Mouse (Mus musculus) CH12.LX (cell line): ENCODE measurements around the gene Sipa1l2. TPM values are rescaled to one million over a fixed set of nuclear protein-coding genes. Genes with fewer than 3 reads are reported as not detected.
A peak's percentile ranks its signal among the peaks of the same experiment; 100 is the strongest.

Experiments
- DNase-seq: peaks from one replicate; pipeline ENCODE4 v3.0.0-alpha.2; 2013; ENCODE audit errors: extremely low read depth
- H3K27ac ChIP-seq: 2 replicates; pipeline ENCODE4 v1.5.1; 2012; ENCODE audit warnings: low read depth, mild to moderate bottlenecking, control low read depth, moderate library complexity; ENCODE audit not compliant: insufficient read depth
- H3K27me3 ChIP-seq: replicated peaks from 2 replicates; pipeline ENCODE3; 2012; ENCODE audit warnings: inconsistent platforms
- H3K36me3 ChIP-seq, 2 experiments: replicated peaks in 1 of 2; 2 replicates each; pipeline versions ENCODE3 to v1.6.1; 2012; ENCODE audit warnings: inconsistent platforms in 1 of 2, low read length in 1 of 2, mild to moderate bottlenecking in 1 of 2, mixed read lengths in 1 of 2, moderate library complexity in 1 of 2; ENCODE audit not compliant: control insufficient read depth in 1 of 2, insufficient read depth in 1 of 2
- H3K4me1 ChIP-seq, 2 experiments: 2 replicates each; pipeline ENCODE4 v1.6.1; 2012; ENCODE audit warnings: inconsistent platforms in 1 of 2, moderate library complexity in 1 of 2; ENCODE audit not compliant: insufficient read depth in 2 of 2, control insufficient read depth in 1 of 2
- H3K4me2 ChIP-seq: 2 replicates; pipeline ENCODE4 v1.6.1; 2012; ENCODE audit warnings: low read depth, mild to moderate bottlenecking, control low read depth; ENCODE audit not compliant: poor library complexity, insufficient read depth, severe bottlenecking
- H3K4me3 ChIP-seq, 3 experiments: fragments of 150-350 bp in 1 of 3; sonication (generic) in 1 of 3; replicated peaks in 1 of 3; 2 replicates each; pipeline versions ENCODE3 to v1.5.1; 2011 to 2012; ENCODE audit warnings: low read depth in 2 of 3, low read length in 2 of 3, mild to moderate bottlenecking in 2 of 3, moderate library complexity in 2 of 3, control low read depth in 1 of 3, improper control_type of control experiment in 1 of 3, inconsistent platforms in 1 of 3, mixed read lengths in 1 of 3; ENCODE audit not compliant: poor library complexity in 1 of 3
- H3K79me2 ChIP-seq: replicated peaks from 2 replicates; pipeline ENCODE4 v1.6.1; 2012; ENCODE audit warnings: mild to moderate bottlenecking, moderate library complexity; ENCODE audit not compliant: control insufficient read depth, poor library complexity, insufficient read depth, severe bottlenecking; ENCODE audit errors: extremely low read depth
- H3K9ac ChIP-seq: 2 replicates; pipeline ENCODE4 v1.6.1; 2012; ENCODE audit warnings: low read depth, mild to moderate bottlenecking, control low read depth, moderate library complexity; ENCODE audit not compliant: insufficient read depth
- H3K9me3 ChIP-seq: replicated peaks from 2 replicates; pipeline ENCODE3; 2012; ENCODE audit warnings: low read length, inconsistent platforms, mixed read lengths
- BHLHE40 ChIP-seq: IDR thresholded peaks from 2 replicates; pipeline ENCODE4 v1.6.1; 2011; ENCODE audit warnings: mild to moderate bottlenecking, low read depth, low read length, improper control_type of control experiment
- CHD1 ChIP-seq: IDR thresholded peaks from 2 replicates; pipeline ENCODE4 v1.6.1; 2012; ENCODE audit warnings: low read depth, low read length, improper control_type of control experiment, inconsistent platforms
- CHD2 ChIP-seq: IDR thresholded peaks from 2 replicates; pipeline ENCODE4 v1.6.1; 2011; ENCODE audit warnings: low read length, improper control_type of control experiment
- CTCF ChIP-seq, 2 experiments: IDR thresholded peaks in 1 of 2; conservative IDR thresholded peaks in 1 of 2; 2 replicates each; pipeline ENCODE4 v1.5.1; 2011 to 2012; ENCODE audit warnings: low read depth in 2 of 2, low read length in 2 of 2, improper control_type of control experiment in 1 of 2, inconsistent platforms in 1 of 2, mild to moderate bottlenecking in 1 of 2, moderate library complexity in 1 of 2
- E2F4 ChIP-seq: IDR thresholded peaks from 2 replicates; pipeline ENCODE4 v1.6.1; 2011; ENCODE audit warnings: low read depth, low read length, improper control_type of control experiment; ENCODE audit not compliant: insufficient replicate concordance
- ELF1 ChIP-seq: IDR thresholded peaks from 2 replicates; pipeline ENCODE4 v1.6.1; 2014; ENCODE audit warnings: low read depth, mild to moderate bottlenecking, inconsistent platforms, low read length, improper control_type of control experiment
- EP300 ChIP-seq: IDR thresholded peaks from 2 replicates; pipeline ENCODE4 v1.6.1; 2011; ENCODE audit warnings: low read length, improper control_type of control experiment
- ETS1 ChIP-seq: conservative IDR thresholded peaks from 2 replicates; pipeline ENCODE4 v1.6.1; 2012; ENCODE audit warnings: low read depth, mild to moderate bottlenecking, inconsistent platforms, low read length, improper control_type of control experiment, moderate library complexity
- GABPA ChIP-seq: IDR thresholded peaks from 2 replicates; pipeline ENCODE4 v1.6.1; 2012; ENCODE audit warnings: low read depth, low read length, improper control_type of control experiment, inconsistent platforms; ENCODE audit not compliant: insufficient replicate concordance
- HCFC1 ChIP-seq: IDR thresholded peaks from 2 replicates; pipeline ENCODE4 v1.6.1; 2012; ENCODE audit warnings: low read depth, mild to moderate bottlenecking, inconsistent platforms, low read length, improper control_type of control experiment
- IRF4 ChIP-seq: IDR thresholded peaks from 2 replicates; pipeline ENCODE4 v1.6.1; 2014; ENCODE audit warnings: low read depth, mild to moderate bottlenecking, inconsistent platforms, low read length, improper control_type of control experiment
- JUN ChIP-seq: IDR thresholded peaks from 2 replicates; pipeline ENCODE4 v1.6.1; 2011; ENCODE audit warnings: low read depth, mild to moderate bottlenecking, low read length, improper control_type of control experiment, moderate library complexity; ENCODE audit not compliant: insufficient read depth
- JUND ChIP-seq: conservative IDR thresholded peaks from 2 replicates; pipeline ENCODE4 v1.6.1; 2011; ENCODE audit warnings: low read depth, low read length, improper control_type of control experiment
- KAT2A ChIP-seq: IDR thresholded peaks from 2 replicates; pipeline ENCODE4 v1.6.1; 2012; ENCODE audit warnings: low read length, improper control_type of control experiment, inconsistent platforms; ENCODE audit not compliant: insufficient replicate concordance
- MAFK ChIP-seq: IDR thresholded peaks from 2 replicates; pipeline ENCODE4 v1.6.1; 2011; ENCODE audit warnings: low read length, improper control_type of control experiment; ENCODE audit not compliant: insufficient replicate concordance
- MAX ChIP-seq: IDR thresholded peaks from 2 replicates; pipeline ENCODE4 v1.6.1; 2011; ENCODE audit warnings: low read length, improper control_type of control experiment
- MAZ ChIP-seq: IDR thresholded peaks from 2 replicates; pipeline ENCODE4 v1.6.1; 2012; ENCODE audit warnings: low read depth, mild to moderate bottlenecking, inconsistent platforms, low read length, improper control_type of control experiment, moderate library complexity
- MEF2A ChIP-seq: IDR thresholded peaks from 2 replicates; pipeline ENCODE4 v1.6.1; 2014; ENCODE audit warnings: low read depth, mild to moderate bottlenecking, inconsistent platforms, low read length, improper control_type of control experiment, borderline replicate concordance
- MXI1 ChIP-seq: IDR thresholded peaks from 2 replicates; pipeline ENCODE4 v1.6.1; 2011; ENCODE audit warnings: mild to moderate bottlenecking, low read depth, low read length, improper control_type of control experiment
- MYC ChIP-seq: IDR thresholded peaks from 2 replicates; pipeline ENCODE4 v1.6.1; 2011; ENCODE audit warnings: low read depth, mild to moderate bottlenecking, improper control_type of control experiment, low read length
- NELFE ChIP-seq: IDR thresholded peaks from 2 replicates; pipeline ENCODE4 v1.6.1; 2011; ENCODE audit warnings: low read depth, low read length, improper control_type of control experiment
- NRF1 ChIP-seq: IDR thresholded peaks from 2 replicates; pipeline ENCODE4 v1.6.1; 2014; ENCODE audit warnings: low read depth, mild to moderate bottlenecking, inconsistent platforms, low read length, improper control_type of control experiment, moderate library complexity
- PAX5 ChIP-seq: IDR thresholded peaks from 2 replicates; pipeline ENCODE4 v1.6.1; 2012; ENCODE audit warnings: low read length, inconsistent platforms, mixed read lengths
- POLR2A ChIP-seq: IDR thresholded peaks from 2 replicates; pipeline ENCODE4 v1.6.1; 2011; ENCODE audit warnings: low read depth, mild to moderate bottlenecking, improper control_type of control experiment, low read length
- POLR2AphosphoS2 ChIP-seq: IDR thresholded peaks from 2 replicates; pipeline ENCODE4 v1.6.1; 2011; ENCODE audit warnings: low read depth, low read length, improper control_type of control experiment
- RAD21 ChIP-seq: IDR thresholded peaks from 2 replicates; pipeline ENCODE4 v1.6.1; 2011; ENCODE audit warnings: low read depth, mild to moderate bottlenecking, low read length, improper control_type of control experiment, moderate library complexity
- RCOR1 ChIP-seq: conservative IDR thresholded peaks from 2 replicates; pipeline ENCODE4 v1.6.1; 2012; ENCODE audit warnings: low read depth, mild to moderate bottlenecking, inconsistent platforms, low read length, improper control_type of control experiment
- SIN3A ChIP-seq: IDR thresholded peaks from 2 replicates; pipeline ENCODE4 v1.6.1; 2012; ENCODE audit warnings: low read length, improper control_type of control experiment, inconsistent platforms
- SMC3 ChIP-seq: IDR thresholded peaks from 2 replicates; pipeline ENCODE4 v1.6.1; 2011; ENCODE audit warnings: low read depth, low read length, improper control_type of control experiment
- TBP ChIP-seq: conservative IDR thresholded peaks from 2 replicates; pipeline ENCODE4 v1.6.1; 2011; ENCODE audit warnings: low read depth, low read length, improper control_type of control experiment
- TCF12 ChIP-seq: IDR thresholded peaks from 2 replicates; pipeline ENCODE4 v1.6.1; 2014; ENCODE audit warnings: low read depth, mild to moderate bottlenecking, inconsistent platforms, low read length, improper control_type of control experiment
- UBTF ChIP-seq: IDR thresholded peaks from 2 replicates; pipeline ENCODE4 v1.6.1; 2012; ENCODE audit warnings: low read depth, mild to moderate bottlenecking, inconsistent platforms, low read length, improper control_type of control experiment, moderate library complexity
- USF1 ChIP-seq: IDR thresholded peaks from 2 replicates; pipeline ENCODE4 v1.6.1; 2014; ENCODE audit warnings: low read depth, mild to moderate bottlenecking, inconsistent platforms, low read length, improper control_type of control experiment
- USF2 ChIP-seq: conservative IDR thresholded peaks from 2 replicates; pipeline ENCODE4 v1.6.1; 2011; ENCODE audit warnings: low read depth, low read length, improper control_type of control experiment
- ZC3H11A ChIP-seq: IDR thresholded peaks from 2 replicates; pipeline ENCODE4 v1.6.1; 2012; ENCODE audit warnings: low read depth, mild to moderate bottlenecking, inconsistent platforms, low read length, improper control_type of control experiment
- ZKSCAN1 ChIP-seq: IDR thresholded peaks from 2 replicates; pipeline ENCODE4 v1.6.1; 2012; ENCODE audit warnings: low read depth, inconsistent platforms, low read length, improper control_type of control experiment, borderline replicate concordance
- ZMIZ1 ChIP-seq: IDR thresholded peaks from 2 replicates; pipeline ENCODE4 v1.6.1; 2012; ENCODE audit warnings: low read depth, mild to moderate bottlenecking, inconsistent platforms, low read length, improper control_type of control experiment
- ZNF384 ChIP-seq: IDR thresholded peaks from 2 replicates; pipeline ENCODE4 v1.6.1; 2012; ENCODE audit warnings: low read depth, low read length, improper control_type of control experiment, inconsistent platforms
- dilution Hi-C: fragments of 300-500 bp; cut with MboI; formaldehyde crosslinking; loops from 2 replicates; pipeline ENCODE4 v1.14.3; 2020; ENCODE audit warnings: low sequenced_read_pairs; ENCODE audit not compliant: extremely low pct_unique_long_range_greater_than_20kb, extremely low pct_ligation_motif_present
- in situ Hi-C: fragments of 300-500 bp; cut with MboI; formaldehyde crosslinking; loops from 3 replicates; pipeline ENCODE4 v1.14.3; 2019; ENCODE audit warnings: low sequenced_read_pairs, low pct_ligation_motif_present, low pct_unique_long_range_greater_than_20kb, mixed read lengths
- polyA plus RNA-seq: library from polyadenylated mRNA; unstranded; fragments of >175 nt; gene quantifications from 2 replicates; pipeline ENCODE4 v1.2.1, GENCODE M21; 2012; ENCODE audit warnings: low read depth; ENCODE audit not compliant: insufficient read length
- total RNA-seq, 2 experiments: library from RNA; depleted of rRNA; stranded (reverse); fragments of 300-350 nt in 1 of 2; fragments of >200 nt in 1 of 2; gene quantifications; 2 replicates each; pipeline ENCODE4 v1.2.3; 2012 to 2014

Sipa1l2 gene
- total and polyA plus RNA-seq, 3 experiments: 2.0 to 5.6 (median 2.7) TPM

DNA sequence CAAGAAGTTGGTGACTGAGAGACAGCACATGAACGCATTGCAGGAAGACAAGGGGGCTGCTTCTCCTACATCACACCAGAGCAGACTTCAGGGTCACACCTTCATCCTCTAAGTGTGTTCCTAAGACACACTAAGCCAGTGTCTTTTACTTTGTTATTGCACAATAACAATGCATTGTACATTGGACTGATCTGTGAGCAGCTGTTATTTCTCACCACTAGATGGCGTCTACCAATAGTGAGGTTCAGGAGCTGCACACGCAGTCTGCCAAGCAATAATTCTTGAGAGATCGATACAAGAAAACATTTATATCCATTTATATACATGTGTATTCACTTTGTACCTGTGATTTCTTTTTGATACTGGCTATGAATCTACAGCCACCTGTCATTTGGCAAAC lies 4.7 kb upstream of the Sipa1l2 start:
- Histone ChIP-seq H3K79me2 (no peaks in the 10 kb centered on the region), H3K9ac (no peak overlapping the region), H3K36me3 (no peaks in the 10 kb centered on the region), H3K27ac (no peak overlapping the region), H3K27me3 (peaks cover 10% of the 10 kb centered on the region), H3K4me1 (peaks cover 0 to 30% of the 10 kb centered on the region in 2 experiments; a peak in 3 of 4 replicates), H3K4me2 (no peak overlapping the region), H3K4me3 (no peak overlapping the region), H3K9me3 (peaks cover 15% of the 10 kb centered on the region)
- TF ChIP-seq RCOR1: no peak
- TF ChIP-seq HCFC1: no peak
- TF ChIP-seq JUN: no peak
- TF ChIP-seq MAFK: no peak
- TF ChIP-seq MYC: peak; percentile 31; the same call in 1 of the 2 replicates
- no peak for TF ChIP-seq TBP
- TF ChIP-seq USF1: no peak
- peak; percentile 67 for TF ChIP-seq RAD21
- TF ChIP-seq ZKSCAN1: no peak
- TF ChIP-seq E2F4: no peak
- TF ChIP-seq ZC3H11A: peak; percentile 59; the same call in 1 of the 2 replicates
- TF ChIP-seq BHLHE40: no peak
- no peak for TF ChIP-seq ZNF384
- TF ChIP-seq GABPA: no peak
- no peak for TF ChIP-seq JUND
- TF ChIP-seq MAZ: no peak
- no peak for TF ChIP-seq CHD2
- TF ChIP-seq MEF2A: no peak
- no peak for TF ChIP-seq CHD1
- no peak for TF ChIP-seq KAT2A
- TF ChIP-seq ZMIZ1: no peak
- no peak for TF ChIP-seq UBTF
- no peak for TF ChIP-seq EP300
- no peak for TF ChIP-seq POLR2AphosphoS2
- peak; percentile 94 for TF ChIP-seq SMC3
- TF ChIP-seq ETS1: no peak
- peak; percentile 38; the same call in 1 of the 2 replicates for TF ChIP-seq IRF4
- TF ChIP-seq CTCF (conservative IDR thresholded peaks at IDR 0.05 in 1 of 2, IDR thresholded peaks at IDR 0.05 in 1 of 2; ENCODE audit: low read depth in 2 of 2, low read length in 2 of 2): peak; percentile 89 to 92
- TF ChIP-seq MXI1: no peak
- TF ChIP-seq ELF1: no peak
- TF ChIP-seq NELFE: no peak
- TF ChIP-seq PAX5: no peak
- no peak for TF ChIP-seq SIN3A
- no peak for TF ChIP-seq MAX
- no peak for TF ChIP-seq NRF1
- no peak for TF ChIP-seq POLR2A
- no peak for TF ChIP-seq USF2
- no peak for TF ChIP-seq TCF12
- in situ Hi-C loops (loop anchor here (25.0 kb wide), 2 partner anchors 237 to 387 kb away; no protein-coding TSS in a partner anchor), dilution Hi-C loops (no loop called here)
- peak; percentile 62 for DNase-seq
